Mouse (Mus musculus): ENCODE data around the gene Col27a1.

Col27a1 gene

DNA sequence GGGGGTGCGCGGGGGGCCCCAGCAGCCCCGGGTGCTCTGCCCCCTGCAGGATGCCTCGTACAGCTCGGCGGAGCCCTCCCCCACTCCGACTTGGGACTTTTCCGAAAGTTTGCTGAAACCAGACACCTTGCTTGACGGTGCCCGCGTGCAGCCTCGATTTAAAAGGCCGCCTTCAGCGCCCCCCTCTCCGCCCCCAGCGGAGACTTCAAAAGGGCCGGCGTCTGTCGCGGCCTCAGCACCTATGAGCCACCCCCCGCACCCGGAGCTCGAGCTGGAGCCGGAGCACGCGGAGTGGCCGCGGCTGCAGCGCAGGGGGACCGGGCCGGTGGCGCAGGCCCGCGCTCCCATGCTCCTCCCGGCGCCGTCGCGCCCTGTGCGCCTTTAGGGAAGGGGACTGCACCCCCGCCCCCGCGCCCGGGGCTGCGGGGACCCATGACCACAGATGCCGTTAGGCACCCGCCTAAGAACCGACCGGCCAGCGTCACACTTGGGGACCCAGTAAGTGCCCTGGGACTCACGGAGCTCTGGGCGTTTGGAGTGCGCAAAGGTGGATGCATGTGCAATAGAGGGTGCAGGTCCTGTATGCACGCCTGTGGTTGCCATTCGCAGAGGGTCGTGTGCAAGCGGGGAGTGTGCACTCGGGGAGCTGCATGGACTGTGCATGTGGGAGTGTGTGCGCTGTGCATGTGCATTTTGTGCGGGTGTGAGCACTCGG, at the start of gene Col27a1:
Col27a1 (plus strand) TSS at position 98 of the 715 bp plus-strand sequence.
- in situ Hi-C loops (cut with MboI, MseI) = no loop called here

DNA sequence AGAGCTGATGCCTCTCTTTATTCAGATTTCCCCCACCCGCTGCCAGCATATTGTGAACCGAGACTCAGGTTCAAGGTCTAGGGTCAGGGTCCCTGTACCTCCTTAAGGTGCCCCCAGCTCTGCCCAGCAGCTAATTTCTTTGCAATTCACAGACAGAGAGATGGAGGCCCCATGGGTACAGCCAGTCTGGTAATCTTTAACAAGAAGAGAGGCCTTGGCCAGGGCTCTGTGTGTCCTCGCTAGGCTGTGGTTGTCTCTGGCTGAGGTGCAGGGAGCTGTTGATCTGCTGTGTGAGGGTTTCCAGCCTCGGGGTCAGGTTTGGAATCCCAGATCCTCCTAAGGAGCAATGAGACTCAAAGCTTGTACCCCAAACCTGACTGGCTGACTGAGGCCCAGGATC, 48.2 kb upstream of the Col27a1 start:
- in situ Hi-C loops (cut with MboI, MseI) = loop anchor here (5.0 kb wide), 1 partner anchor 147 kb away; no protein-coding TSS in a partner anchor

DNA sequence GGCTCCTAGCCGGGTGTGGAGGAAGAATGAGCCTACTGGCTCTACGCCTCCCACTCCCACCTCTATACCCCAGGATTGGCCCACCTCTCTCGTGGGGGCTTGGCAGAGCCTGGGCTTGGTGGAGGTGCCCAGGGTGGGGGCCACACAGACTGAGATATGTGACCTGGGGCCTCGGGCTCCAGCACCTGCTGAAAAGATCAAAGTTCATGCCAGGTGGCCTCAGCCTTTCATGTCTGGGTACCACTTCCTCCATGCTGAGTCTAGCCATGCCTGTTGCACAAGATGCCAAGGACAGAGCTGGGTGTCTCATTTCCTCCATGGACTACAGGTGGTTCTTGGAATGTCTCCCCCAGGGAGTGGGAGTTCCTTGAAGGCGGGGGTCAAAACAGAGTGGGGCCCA, 47.5 kb upstream of the Col27a1 start:
- in situ Hi-C loops (cut with MboI, MseI) = loop anchor here (5.0 kb wide), 1 partner anchor 146 kb away; no protein-coding TSS in a partner anchor

DNA sequence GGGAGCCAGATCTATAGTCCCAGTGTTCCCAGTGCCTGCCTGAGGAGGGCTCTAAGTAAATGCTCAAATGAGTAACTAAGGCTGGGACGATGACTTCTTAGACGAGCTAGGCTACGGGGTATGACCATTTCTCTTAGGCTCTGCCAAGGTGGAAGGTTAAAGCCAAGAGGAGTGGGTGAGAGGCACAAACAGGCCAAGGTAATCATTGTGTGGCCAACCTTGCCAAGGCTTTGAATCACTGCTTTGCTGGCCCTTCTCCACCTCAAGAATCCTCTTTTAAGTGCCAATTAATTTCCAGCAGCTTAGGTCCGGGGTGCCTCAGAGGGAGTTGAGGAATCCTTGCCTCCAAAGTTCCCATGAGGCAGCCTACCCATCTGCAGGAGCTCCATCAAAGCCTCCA, 43.7 kb upstream of the Col27a1 start:
- in situ Hi-C loops (cut with MboI, MseI) = no loop called here

DNA sequence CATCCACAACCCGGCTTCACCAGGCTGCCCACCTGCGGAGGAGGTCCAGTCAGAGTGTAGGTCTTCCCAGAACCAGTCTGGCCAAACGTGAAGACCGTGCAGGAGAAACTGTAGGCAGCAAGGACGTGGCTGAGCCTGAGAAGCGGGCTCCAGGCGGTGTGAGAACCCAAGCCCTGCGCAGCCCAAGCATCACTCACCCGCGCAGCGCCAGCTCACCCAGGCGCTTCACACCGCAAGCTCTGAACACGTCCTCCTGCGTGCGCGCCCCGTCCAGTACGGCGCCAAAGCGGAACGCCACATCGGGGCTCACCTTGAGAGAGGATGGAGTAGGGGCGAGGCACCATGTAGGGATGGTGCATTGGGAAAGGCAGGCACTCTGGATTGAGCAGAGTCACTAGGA, 42.7 kb upstream of the Col27a1 start:
- in situ Hi-C loops (cut with MboI, MseI) = no loop called here

DNA sequence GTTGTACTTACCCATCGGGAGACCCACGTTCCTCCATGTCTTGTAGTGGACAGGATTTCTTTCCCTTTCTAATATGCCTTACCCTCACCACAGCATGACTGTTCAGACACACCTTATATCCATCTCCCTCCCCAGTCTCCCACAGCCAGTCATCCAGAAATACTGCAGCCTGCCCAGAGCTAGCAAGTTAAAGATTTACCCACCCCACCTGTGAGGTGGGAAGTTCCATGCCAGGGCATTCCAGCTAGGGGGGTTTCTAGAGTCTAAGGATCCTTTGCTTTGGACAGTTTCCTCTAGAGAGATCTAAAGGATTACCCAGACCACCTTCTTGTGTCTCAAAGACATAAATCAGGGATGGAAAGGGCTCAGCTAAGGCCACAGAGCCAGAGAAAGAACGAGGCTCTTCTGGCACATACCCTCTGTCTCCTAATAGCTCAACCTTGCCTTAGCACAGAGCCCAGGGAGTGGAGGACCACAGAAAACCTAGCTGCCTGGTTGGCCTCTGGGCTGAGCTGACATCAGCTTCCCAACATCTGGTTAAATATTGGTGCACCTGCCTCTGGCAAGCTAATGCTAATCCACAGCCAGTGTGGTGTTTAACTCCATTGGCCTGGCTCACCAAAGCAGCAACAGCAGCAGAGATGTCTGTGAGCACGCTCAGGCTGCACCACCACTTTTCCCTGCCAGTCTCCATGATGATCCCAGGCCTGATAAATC, 41.7 kb upstream of the Col27a1 start, which contains the start of gene Kif12:
Kif12 (minus strand) TSS at position 163 of the 717 bp plus-strand sequence.
- in situ Hi-C loops (cut with MboI, MseI) = no loop called here

DNA sequence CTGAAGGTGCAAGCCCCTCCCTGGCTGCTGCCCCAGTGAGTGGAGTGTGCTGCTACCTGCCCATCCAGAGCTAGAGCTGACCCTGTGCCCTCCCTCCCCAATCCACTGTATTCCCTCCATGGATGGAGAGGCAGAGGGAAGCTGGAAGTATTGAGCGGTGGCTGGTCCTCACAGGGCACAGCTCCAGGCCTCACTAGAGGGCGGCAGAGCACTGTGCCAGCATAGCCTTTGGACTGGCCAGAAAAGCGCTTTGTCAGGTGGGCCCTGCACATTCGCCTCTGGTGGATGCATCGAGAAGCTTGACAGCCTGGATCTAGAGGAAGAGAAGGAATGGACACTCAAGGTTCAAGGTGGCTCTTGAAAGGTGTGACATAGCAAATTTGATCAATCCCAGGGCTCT, 32.2 kb upstream of the Col27a1 start:
- in situ Hi-C loops (cut with MboI, MseI) = no loop called here

DNA sequence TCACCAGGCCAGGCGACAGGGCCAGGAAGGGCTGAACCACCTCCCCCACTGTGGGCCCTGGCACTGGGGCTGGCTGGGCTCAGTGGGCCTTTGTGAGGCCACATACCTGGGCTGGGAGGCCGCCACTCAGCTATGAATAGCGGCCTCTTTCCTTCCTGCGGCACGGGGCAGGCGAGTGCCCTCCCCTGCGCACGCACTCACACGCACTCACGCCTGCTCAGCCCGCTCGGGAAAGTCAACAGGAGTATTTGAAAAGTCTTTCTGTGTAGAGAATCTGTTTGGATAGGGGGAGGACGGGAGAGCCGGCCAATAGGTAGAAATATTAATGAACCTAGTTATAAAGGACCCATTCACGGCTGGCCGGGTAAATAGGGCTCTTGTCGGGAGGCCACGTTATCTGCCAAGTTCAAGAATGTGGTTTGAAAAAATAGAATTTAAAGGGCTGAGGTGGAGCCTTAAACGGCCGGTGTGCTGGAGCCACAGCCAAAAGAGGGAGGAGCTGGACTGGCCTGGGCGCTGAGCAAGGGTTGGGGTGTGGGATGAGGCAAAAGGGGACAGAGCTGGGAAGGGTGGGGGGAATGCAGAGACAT, 27.4 kb upstream of the Col27a1 start:
- in situ Hi-C loops (cut with MboI, MseI) = no loop called here

DNA sequence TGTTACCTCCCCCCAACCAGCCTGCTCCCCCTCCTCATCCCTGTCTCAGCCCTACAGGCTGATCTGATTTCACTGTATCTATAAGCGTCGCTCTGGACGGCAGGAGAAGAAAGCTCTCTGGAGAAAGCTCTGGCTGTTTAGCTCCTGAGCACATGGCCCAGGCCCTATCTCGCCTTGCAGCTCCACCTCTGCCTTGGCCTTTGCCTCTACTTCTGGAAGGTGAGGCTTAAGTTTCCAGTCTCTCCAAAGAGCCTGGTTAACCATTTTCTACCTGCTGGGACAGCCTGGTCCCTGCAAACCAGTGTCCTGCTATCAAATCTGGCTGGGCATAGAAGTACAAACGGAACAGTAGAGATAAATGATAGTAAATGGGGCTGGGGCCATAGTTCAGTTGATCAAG, 22.2 kb upstream of the Col27a1 start:
- in situ Hi-C loops (cut with MboI, MseI) = no loop called here

DNA sequence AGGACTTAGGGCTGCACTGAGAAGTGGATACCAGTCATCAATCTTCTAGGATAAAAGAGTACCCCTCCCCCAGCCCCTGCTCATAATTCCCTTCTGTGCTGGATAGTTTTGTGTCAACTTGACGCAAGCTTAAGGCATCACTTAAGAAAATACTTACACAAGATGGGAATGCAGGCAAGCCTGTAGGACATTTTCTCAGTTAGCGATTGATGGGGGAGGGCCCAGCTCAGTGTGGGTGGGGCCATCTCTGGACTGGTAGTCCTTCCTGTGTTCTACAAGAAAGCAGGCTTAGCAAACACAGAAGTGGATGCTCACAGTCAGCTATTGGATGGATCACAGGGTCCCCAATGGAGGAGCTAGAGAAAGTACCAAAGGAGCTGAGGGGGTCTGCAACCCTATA, 19.4 kb upstream of the Col27a1 start:
- in situ Hi-C loops (cut with MboI, MseI) = no loop called here

DNA sequence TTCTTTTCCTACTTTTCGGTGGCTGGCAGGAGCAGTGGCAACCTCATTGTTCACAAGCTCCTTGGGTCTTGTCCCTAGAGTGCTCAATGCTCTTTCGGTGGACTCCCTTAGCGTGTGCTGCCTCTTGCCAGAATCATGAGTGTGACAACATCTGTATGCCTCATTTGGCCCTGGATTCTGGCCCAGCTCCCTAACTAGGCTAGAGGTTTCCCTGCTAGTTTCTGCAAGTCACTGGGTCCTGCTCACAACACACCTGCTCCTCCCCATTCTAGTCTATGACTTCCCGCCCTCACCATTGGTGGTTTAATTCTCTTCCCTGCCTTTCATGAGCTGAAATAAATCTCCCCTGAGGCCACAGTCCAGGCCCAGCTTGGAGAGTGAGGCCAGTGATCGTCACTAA, 14.4 kb upstream of the Col27a1 start:
- in situ Hi-C loops (cut with MboI, MseI) = no loop called here

DNA sequence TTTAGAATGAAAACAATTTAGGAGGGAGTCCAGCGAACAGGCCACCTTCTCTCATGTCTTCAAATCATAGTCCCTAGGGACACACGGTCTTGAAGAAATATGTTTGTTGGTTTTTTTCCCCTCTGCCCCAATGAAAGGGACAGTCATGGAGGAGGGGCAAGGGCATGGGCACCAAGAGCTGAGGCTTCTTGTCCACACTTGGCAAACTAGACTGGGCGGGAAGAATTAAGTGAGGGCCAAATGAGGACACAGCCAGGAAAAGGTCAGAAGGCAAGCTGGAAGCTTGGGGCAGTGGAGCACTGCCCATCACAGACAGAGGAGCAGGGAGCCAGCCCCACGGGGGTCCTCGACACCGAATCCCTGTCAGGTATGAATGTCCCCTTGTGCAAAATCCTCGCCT, 9.9 kb upstream of the Col27a1 start:
- in situ Hi-C loops (cut with MboI, MseI) = no loop called here

DNA sequence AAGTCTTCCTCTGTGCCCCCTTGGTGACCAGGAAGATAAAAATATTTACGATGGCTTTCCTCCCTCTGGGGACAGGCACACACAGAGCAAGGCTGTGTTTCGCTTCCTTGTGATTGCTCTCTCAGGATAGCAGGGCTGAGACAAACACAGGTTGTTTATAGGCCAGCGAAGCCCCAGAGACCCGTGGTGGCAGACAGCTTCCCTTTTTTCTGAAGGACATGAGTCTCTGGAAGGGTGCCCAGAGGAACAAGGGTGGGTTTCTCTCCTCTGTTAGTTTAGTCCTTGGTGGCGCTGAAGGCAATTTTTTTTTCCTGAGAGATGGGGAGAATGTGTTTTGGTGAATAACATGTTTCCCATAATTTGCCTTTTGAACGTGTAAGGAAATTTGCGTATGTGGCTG, 8.2 kb upstream of the Col27a1 start:
- in situ Hi-C loops (cut with MboI, MseI) = no loop called here

DNA sequence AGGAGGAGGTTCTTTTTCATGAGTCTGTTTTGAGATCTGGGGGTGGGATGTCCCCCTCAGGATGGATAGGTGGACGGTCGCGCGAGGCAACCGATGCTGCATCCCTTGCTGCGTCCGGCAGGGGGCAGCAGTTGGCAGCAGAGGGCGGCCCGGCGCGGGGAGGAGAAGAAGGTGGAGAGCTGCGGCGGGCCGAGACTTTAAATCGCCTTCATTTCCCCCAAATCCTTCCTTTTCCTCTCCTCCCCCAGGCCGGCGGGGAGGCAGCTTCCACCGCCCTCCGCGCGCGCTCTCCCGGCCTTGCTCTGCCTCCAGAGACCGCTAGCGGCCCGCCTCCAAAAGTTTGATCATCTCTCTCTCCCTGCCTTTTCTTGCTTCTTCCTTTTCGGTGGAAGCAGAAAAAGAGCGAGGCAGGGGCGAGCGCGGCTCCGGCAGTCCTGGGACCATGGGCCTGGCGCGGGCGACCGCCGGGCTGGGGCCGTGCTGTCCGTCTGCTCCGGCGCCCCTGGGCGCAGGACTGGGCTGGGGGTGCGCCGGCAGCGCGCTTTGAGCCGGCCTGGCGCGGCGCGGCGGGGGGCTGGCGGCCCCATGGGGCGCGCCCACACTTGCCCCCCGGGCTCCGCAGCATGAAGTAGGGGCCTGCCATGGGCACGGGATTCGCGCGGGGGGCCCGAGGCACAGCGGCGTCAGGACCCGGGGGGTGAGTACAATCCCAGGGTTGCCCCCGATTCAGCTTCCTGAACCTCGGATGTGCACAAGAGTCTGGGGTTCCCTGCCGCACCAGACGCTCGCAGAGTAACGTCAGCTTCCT, 1.6 kb downstream of the Col27a1 start:
- in situ Hi-C loops (cut with MboI, MseI) = loop anchor here (5.0 kb wide), 1 partner anchor 92 kb away; no protein-coding TSS in a partner anchor

DNA sequence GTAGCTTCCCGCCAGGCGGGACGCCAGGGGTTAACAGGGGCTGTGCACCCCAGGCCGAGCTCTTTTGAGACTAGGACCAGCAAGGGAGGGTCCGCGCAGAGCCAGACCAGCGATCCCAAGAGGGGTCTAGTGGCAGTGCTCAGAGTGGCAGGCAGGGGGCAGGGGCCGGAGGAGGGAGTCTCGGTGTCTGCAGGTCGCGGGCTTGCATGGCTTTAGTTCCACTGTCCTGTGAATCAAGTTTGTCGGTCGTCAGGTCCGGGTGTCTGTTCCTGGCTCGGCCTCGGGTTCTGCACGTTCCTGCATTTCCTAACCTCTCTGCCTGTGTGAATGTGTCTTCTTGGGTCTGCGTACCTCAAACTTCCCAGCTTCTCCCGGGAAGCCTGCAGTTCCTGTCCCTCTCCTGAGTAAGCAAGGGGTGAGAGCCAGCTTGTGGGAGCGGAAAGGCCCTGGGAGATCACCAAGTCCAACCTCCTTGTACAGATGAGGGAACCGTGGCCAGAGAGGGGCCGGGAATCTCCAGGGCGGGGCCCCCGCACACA, 2.3 kb downstream of the Col27a1 start:
- in situ Hi-C loops (cut with MboI, MseI) = loop anchor here (5.0 kb wide), 1 partner anchor 91 kb away; no protein-coding TSS in a partner anchor

DNA sequence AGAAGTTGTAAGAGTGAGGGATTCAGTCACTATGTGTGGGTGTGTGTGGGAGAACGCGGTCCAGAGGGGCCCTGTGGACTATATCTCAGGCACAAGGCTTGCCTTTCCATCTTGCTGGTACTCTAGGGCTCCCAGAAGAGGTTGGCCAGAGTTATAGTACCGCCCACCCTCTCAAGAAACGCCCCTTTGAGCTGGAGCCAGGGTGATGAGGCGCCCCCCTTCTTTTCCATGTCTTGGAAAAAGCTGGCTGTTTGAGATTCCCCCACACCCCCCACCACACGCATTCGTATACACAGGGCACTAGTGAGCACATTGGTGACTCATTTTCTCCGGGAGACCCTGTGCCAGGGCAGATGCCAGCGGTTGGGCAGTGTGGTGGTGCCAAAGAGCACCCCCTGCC, 2.8 kb downstream of the Col27a1 start:
- in situ Hi-C loops (cut with MboI, MseI) = loop anchor here (5.0 kb wide), 1 partner anchor 91 kb away; no protein-coding TSS in a partner anchor

DNA sequence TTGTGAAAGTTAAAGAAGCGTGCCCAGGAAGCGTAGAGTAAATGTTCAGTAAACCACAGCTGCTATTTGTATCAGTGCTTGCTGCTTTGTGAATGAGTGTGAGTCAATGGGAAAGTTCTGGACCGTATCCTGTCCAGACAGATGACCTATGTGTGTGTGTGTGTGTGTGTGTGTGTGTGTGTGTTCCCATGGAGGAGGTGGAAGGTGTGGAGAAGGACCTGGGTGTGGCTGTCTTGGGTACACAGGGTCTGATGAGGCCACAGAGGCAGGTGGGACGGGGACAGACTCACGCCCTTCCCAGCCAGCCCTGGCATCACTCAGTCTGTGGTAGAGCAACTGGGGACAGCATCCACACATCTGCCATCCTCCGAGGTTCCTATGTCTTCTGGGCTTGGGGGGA, 3.7 kb downstream of the Col27a1 start:
- in situ Hi-C loops (cut with MboI, MseI) = loop anchor here (5.0 kb wide), 1 partner anchor 90 kb away; no protein-coding TSS in a partner anchor

DNA sequence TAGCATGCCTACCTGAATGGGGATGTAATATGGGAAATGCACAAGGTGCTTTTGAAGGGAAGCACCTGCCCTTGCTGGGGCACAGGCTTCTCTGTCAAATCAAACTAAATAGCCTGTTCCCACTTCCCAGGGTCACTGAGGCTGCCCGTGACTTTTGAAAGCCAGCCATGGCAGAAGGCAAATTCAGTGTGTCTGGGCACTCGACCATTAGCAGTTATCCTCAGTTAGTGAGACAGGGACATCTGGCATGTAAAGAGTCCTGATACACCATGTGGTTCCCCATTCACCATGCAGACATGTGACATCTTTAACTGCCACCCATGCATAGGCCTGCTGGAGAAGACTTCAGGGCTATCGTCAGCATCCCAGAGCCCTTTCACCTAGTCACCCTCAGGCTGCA, 5.3 kb downstream of the Col27a1 start:
- in situ Hi-C loops (cut with MboI, MseI) = loop anchor here (5.0 kb wide), 1 partner anchor 88 kb away; no protein-coding TSS in a partner anchor

DNA sequence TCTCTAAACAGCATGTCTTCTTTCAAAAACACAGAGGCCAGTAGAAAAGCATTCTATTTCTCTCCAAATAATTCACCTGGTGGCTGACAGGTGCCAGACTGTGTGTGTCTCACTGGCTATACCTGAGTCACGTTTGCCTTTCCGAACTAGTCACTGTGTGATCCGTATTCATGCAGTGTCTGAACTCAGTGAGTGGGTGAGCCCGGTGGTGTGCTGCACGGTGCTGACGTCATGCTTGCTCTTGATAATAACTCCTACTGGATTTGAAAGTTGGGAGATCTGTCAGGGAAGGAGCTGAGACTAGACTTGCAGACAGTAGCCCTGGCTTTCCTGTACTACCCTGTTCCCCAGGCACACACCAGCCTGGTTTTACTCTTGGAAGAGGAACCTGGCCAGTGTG, 5.8 kb downstream of the Col27a1 start:
- in situ Hi-C loops (cut with MboI, MseI) = loop anchor here (5.0 kb wide), 1 partner anchor 88 kb away; no protein-coding TSS in a partner anchor

DNA sequence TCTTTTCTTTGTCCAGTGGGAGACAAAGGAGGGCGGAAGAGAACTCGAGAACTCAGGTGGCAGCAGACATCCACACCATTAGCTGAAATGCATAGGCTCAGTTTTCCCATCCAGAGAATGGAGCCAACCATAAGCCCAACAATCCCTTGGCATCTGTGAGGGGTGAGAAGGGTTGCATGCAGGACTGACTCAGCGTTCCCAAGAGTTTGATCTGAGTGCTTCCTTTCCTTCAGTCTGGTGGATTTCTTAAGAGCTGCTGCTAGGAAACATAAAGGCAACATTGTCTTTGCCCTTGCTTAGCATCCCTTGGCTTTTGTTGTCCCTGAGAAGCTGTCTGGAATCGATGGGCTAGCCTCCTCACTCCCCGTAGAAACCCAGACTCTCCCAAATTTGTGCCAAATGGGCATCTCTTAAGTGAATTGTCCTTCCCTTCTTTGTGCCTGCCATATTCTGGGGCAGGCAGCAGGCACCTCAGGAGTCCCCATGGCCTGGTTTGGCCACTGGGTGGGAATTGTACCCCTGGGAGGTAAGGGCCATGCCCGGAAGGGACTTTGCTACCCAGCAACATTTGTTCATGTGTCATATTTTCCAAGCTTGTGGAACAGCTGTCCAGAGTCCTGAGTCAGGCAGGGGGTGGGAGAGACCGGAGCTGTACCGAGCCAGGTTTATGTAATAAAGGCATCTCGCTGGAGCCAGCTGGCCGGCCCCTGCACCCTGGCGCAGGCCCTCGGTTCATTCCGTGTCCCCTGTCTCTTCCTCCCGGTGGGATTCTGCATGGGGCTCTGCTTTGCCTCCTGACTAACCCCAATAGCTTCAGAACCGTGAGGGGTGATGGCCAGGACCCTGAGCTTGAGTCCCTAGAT, 7.5 kb downstream of the Col27a1 start:
- in situ Hi-C loops (cut with MboI, MseI) = no loop called here

Data from T-helper 1 cell (primary cell).